Mouse (Mus musculus): ENCODE results near the gene Flcn.
A peak's percentile ranks its signal among the peaks of the same experiment; 100 is the strongest.

Flcn gene

GRCm38 (mm10) chr11:59805256-59805655, 4.6 kb downstream of the Flcn start:
- DNase-seq (ENCODE audit: low read depth) = no peak

- no peak for DNase-seq (ENCODE audit: low read depth)
Measured at GRCm38 (mm10) chr11:59804409-59805110, 5.3 kb downstream of the Flcn start.

GRCm38 (mm10) chr11:59803516-59803915, 6.3 kb downstream of the Flcn start:
- DNase-seq (ENCODE audit: low read depth) = no peak

- DNase-seq (ENCODE audit: low read depth) = no peak
Measured at GRCm38 (mm10) chr11:59801881-59802280, 7.9 kb downstream of the Flcn start.

- no peak for DNase-seq (ENCODE audit: low read depth)
Measured at GRCm38 (mm10) chr11:59800412-59800811, 9.4 kb downstream of the Flcn start.

GRCm38 (mm10) chr11:59793390-59793789, 16.4 kb downstream of the Flcn start:
- no peak for DNase-seq (ENCODE audit: low read depth)

GRCm38 (mm10) chr11:59789311-59789710, 20.5 kb downstream of the Flcn start:
- no peak for DNase-seq (ENCODE audit: low read depth)

GRCm38 (mm10) chr11:59787199-59787781, 22.5 kb downstream of the Flcn start, which contains the start of gene Pld6:
Pld6 (minus strand) TSS chr11:59787645.
- DNase-seq (ENCODE audit: low read depth) = peak; percentile 64

GRCm38 (mm10) chr11:59786444-59787198, 23.2 kb downstream of the Flcn start:
- DNase-seq (ENCODE audit: low read depth) = no peak

GRCm38 (mm10) chr11:59783591-59783990, 26.2 kb downstream of the Flcn start:
- DNase-seq (ENCODE audit: low read depth) = no peak

GRCm38 (mm10) chr11:59782091-59782590, 27.7 kb downstream of the Flcn start:
- no peak for DNase-seq (ENCODE audit: low read depth)

- DNase-seq (ENCODE audit: low read depth) = no peak
Measured at GRCm38 (mm10) chr11:59780241-59780640, 29.6 kb downstream of the Flcn start.

GRCm38 (mm10) chr11:59779406-59779805, 30.4 kb downstream of the Flcn start:
- DNase-seq (ENCODE audit: low read depth) = no peak

GRCm38 (mm10) chr11:59778874-59779223, 31.0 kb downstream of the Flcn start:
- DNase-seq (ENCODE audit: low read depth) = no peak

- DNase-seq (ENCODE audit: low read depth) = peak; percentile 84
Measured at GRCm38 (mm10) chr11:59778181-59778873, 31.5 kb downstream of the Flcn start.

- DNase-seq (ENCODE audit: low read depth) = no peak
Measured at GRCm38 (mm10) chr11:59777259-59777658, 32.6 kb downstream of the Flcn start.

GRCm38 (mm10) chr11:59775435-59776148, 34.2 kb downstream of the Flcn start:
- DNase-seq (ENCODE audit: low read depth) = no peak

- DNase-seq (ENCODE audit: low read depth) = no peak
Measured at GRCm38 (mm10) chr11:59774522-59774921, 35.3 kb downstream of the Flcn start.

GRCm38 (mm10) chr11:59772902-59773301, 36.9 kb downstream of the Flcn start:
- DNase-seq (ENCODE audit: low read depth) = no peak

GRCm38 (mm10) chr11:59772291-59772690, 37.5 kb downstream of the Flcn start:
- DNase-seq (ENCODE audit: low read depth) = no peak

- DNase-seq (ENCODE audit: low read depth) = no peak
Measured at GRCm38 (mm10) chr11:59770753-59771152, 39.1 kb downstream of the Flcn start.

GRCm38 (mm10) chr11:59769738-59770137, 40.1 kb downstream of the Flcn start:
- no peak for DNase-seq (ENCODE audit: low read depth)
